Mouse (Mus musculus) frontal cortex, postnatal 14 days (tissue): ENCODE results near the gene Sdc4.

Experiments used
- DNase-seq, 2 experiments: peaks; one replicate each; pipeline ENCODE4 v3.0.0; 2022; ENCODE audit warnings: low spot score in 2 of 2

Sdc4 gene

DNA sequence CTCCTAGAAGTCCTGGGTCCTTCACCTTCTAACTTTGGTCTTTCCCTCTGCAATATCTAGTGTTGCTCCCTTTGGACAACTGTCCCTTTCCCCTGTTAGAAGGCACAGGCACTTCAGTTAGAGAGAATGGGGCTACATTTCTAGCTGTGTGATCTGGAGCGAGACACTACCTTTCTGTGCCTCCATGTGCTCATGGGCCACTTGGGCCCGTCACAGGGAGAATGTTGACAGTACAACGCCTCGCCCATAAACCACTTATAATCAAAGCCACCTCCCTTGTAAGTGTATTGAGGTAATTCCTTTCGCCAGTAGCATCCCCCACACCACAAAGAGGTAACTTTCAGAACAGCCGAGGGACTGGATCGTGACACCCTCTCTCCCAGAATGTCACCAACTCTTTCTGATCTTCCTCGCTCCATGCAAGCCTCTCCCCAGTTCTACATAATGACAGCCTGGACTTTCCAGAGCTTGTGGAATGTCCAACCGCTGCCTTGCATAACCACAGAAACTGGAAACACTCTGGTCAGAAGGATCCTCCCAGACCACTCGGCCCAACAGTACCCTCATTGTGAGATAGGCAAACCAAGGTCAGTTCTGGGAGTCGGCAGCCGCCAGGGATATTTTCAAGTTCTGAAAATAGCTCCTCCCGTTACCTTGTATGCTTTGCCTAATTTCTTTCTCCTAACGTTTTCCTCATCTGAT is 5.8 kb upstream of the Sdc4 start:
- no peak for DNase-seq

DNA sequence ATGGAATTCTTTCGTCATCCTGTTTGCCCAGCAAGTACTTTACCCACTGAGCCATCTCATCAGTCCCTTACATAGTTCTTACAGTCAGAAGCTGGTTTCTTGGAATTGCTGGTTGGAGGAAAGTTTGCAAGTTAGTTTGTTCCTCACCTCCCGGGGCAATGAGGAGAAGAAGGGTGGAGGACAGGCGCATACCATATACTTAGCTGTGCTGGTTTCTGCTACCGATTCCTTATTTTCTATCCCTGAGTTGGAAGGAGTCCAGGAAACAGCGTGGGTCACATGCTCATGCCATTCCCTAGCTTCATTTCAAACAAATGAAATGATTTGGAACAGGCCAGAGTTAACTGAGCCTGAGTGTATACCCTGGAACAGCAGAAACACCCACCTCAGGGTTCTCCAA is 5.2 kb upstream of the Sdc4 start:
- no peak for DNase-seq

DNA sequence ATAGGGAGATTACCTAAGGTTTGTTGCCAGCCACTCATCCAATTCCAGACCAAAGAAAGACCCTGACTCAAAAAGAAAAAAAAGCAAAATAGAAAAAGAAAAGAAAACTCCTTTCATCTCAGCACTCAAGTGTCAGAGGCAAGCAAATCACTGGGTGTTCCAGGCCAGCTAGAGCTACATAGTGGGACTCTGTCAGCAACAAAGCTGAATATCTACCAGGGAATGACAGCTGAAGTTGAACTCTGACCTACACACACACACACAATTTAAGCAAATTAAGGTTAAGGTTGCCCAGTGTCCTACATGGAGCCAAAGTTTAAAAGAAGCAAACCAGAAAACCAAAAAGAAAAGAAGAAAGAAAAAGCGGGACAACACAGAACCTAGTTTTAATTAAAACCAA is 4.5 kb upstream of the Sdc4 start:
- DNase-seq: no peak

DNA sequence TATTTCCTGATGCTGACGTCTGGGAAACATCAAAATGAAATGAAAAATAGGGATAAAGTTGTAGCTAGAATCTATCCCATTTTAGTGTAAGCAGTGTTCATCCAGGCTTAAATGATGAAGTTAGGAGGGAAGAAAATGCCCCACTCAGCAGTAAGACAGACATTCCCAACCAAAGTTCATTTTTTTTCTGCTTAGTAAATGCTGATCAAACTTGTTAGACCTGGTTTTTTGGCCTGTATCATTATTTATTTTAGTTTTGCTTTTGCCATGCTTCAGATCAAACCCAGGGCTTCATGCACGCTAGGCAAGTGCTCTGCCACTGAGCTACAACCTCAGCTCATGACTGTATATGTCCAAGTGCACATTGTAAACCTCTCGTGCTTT is 2.4 kb upstream of the Sdc4 start:
- DNase-seq: no peak

DNA sequence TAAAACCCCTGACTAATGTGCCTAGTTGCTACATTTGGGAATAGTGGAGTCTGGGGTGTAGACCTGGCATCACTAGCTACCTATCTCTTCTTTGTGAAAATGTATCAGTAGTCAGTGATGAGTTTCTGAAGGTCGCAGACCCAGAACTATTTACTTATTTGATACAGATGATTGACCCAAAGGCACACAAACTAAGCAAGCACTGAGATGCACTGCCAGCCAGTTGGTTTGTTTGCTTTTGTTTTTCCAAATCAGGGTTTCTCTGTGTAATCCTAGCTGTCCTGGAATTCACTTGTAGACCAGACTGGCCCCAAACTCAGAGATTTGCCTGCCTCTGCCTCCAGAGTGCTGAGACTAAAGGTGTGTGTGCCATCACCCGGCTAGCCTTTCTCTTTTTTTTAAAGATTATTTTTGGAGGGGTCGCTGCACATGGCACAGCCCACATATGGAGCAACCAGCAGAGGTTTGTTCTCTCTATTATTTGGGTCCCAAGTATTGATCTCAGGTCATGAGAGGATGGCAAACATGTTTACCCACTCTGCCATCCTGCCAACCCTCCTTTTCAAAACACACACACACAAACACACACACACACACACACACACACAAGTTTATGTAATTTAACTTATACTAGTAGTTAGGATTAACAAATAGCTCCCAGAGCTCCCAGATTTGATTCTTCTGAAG is 1.9 kb upstream of the Sdc4 start:
- no peak for DNase-seq

DNA sequence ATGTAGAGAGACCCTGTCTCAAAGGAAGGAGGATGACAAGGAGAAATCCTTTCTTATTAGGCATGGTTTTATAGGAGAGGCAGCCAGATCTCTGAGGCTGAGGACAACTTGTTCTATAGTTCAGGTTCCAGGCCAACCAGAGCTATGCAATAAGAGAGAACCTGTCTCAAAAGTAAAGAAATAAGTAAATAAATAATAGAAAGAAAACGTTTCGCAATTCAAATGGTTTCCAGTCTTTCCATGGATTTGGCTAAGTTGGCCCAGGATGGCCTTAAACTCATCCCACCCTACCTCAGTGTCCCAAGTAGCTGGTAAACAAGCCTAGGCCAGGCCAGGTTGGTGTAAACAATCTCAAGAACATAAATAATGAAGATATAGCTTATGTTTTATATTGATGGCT is 1.0 kb upstream of the Sdc4 start:
- DNase-seq: no peak

DNA sequence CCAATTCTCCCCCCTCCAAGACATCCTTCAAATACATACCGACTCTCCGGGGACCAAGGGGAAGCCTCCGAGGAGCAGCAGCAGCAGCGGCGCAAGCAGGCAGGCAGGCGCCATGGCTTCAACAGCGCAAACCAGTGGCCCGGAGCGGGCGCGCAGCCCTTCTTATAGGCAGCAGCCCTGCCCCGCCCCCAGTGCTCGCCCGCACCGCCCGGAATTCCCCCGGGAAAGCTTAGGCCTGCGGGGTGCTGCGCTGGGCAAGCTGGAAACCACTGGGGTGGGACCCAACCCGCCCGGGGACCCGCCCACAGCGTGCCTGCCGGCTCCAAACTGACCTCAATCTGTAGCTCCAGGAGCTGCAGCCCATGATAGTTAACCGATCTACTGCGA is 643 bp downstream of the Sdc4 start:
- peak; percentile 38 to 62 for DNase-seq

DNA sequence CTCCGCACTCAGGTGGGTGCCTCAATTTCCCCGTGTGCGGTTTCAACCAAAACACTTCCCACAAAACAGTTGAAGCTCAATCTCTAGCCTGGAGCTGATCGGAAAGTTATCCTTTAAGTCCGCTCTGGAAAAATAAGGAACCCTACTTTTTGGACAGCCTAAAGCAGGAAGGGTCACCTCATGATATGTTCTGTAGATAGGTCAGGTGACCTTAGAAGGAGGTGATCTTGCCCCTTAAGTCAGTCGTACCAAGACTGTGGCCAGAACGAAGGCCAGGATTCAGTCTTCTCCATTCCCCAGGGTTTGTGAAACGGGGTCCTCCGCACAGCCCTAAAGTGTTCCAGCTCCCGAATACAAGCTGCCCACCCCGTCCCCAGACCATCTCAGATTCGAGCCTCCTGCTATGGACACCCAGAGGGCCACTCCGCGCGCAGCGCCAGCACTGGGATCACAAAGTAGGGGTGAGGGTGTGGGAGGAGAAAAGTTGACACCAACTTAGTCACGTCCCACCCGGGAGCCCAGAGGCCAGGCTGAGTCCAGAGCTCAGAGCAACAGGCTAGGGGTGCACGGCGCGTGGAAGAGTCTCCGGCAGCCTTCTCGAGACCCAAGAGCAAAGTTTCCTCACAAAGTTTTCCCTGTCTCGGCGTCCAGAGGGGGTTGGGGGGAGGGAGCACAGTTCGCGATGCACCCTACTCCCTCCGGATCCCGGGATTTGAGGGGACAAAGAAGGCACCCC is 1.2 kb downstream of the Sdc4 start:
- no peak for DNase-seq

DNA sequence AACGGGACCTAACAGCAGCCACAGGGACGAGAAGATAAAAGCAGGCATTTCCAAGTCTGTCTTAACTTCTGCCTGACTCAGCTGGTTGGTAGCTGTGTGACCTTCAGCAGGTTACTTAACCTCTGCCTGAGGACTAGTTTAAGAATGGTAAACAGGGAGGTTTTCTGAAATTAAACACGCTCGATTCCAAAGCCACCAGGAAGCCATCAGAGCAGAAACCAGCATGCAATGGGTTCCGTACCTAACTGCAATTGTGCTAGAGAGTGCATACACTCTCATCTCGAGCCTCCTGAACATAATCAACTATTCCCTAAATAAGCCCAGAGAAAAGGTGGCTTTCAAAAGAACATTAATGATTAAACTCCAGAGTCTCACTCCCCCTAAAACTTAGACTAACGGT is 2.0 kb downstream of the Sdc4 start:
- DNase-seq: no peak

DNA sequence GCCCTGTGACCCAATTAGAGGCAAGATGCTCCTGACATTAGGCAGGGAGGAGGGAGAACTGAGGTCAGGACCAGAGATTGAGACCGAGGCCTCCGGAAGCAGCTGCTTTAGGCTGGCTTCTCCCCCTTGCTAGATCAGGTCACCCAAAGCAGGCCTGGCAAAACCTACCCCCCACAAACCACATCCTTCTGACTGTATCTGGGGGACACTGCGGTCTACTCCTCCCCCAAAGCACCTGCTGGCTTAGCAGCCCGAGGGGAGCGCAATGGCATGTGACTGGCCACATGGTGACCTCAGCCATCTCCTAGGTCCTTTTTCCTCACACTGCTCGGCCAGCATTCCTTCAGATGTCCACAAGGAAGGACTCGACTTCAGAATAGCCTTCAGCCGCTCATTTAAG is 2.5 kb downstream of the Sdc4 start:
- DNase-seq: no peak

DNA sequence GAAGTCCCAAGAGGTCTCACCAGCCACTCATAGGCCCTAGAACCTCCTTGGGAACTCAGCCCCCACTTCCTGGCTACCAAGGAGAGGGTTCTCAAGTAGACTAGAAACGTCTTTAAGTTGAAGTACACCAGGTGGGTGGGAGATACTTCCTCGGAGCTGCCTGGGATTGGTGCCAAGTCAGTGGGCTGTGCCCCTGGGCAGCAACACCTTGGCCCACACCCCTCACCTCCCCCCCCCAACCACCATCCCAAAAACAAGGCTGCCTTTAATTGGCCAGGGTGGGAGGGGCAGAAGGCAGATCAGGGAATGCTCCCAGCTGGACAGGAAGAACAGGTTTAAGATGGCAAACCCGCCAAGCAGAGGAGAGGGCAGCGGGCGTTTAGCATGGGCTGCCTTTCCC is 3.4 kb downstream of the Sdc4 start:
- no peak for DNase-seq

DNA sequence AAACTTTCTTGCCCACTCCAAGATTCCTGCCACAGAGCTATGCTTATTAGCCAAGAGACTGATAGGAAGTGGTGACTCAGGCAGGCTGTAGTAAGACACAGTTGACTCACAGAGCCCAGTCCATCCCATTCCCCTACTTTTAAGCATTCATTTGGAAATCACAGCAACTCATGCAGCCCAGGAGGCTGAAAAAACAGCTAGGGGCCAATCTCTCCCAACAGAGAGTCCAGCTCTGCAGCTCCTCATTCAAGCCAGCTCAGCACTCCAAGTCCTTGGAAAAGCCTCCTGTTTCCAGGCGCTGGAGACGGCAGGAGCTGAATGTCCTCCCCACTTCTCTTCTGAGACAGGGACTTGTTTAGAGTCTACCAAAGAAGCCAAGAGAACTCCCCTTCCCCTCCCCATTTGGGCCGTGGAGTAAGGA is 4.7 kb downstream of the Sdc4 start:
- DNase-seq: peak in 1 of 2 experiments; percentile 49

DNA sequence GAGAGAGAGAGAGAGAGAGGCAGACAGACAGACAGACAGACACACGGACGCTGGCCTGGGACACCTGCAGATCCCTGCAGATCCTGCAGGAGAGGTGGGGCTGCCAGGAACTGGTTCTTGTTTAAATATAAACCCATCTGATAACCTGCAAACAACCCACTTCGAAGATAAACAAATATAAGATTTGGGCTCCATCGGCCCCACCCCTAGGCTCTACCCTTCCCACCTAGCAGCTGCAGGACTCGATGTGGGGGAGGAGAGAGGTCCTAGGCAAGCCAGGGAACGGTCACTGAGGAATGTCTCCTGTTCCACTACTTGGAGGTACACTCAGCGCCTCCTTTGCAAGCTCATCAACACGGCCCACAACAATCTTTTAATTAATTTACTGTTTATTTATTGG is 5.4 kb downstream of the Sdc4 start:
- no peak for DNase-seq

DNA sequence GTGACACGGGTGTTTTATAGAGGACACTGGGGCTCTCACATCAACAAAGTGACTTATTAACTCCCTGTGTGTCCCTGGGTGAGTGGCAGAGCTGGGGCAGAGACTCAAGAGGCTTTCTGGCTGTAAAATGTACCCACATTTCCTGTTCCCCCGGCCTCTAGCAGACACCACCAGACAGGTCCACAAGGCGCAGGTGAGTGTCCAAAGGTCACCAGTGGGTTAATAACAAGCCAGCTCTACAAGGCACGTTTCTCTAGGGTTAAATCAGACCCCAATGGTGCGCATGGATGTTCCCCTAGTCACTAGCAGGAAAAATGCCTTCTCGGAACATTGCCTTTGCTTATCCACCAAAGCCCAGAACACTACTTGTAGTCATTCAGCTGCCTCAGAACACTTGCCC is 6.0 kb downstream of the Sdc4 start:
- no peak for DNase-seq

DNA sequence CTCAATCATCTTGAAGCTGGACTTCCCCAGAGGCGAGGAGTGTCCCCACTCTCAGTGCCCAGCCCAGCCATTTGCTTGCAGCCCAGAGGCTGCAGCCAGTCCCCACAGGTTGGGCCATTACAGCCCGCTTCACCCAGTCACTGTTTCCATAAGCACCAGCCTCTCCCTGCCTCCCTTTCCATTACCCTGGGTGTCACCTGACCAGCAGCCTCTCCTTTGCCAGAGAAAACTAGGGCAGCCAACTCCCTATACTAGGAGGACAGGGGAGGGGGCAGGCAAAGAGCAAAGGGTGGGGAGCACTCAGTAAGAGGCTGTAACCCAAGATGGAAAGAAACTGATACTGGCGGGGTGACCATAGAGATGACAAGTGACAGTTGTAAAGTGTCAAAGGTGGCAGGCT is 6.7 kb downstream of the Sdc4 start:
- no peak for DNase-seq

DNA sequence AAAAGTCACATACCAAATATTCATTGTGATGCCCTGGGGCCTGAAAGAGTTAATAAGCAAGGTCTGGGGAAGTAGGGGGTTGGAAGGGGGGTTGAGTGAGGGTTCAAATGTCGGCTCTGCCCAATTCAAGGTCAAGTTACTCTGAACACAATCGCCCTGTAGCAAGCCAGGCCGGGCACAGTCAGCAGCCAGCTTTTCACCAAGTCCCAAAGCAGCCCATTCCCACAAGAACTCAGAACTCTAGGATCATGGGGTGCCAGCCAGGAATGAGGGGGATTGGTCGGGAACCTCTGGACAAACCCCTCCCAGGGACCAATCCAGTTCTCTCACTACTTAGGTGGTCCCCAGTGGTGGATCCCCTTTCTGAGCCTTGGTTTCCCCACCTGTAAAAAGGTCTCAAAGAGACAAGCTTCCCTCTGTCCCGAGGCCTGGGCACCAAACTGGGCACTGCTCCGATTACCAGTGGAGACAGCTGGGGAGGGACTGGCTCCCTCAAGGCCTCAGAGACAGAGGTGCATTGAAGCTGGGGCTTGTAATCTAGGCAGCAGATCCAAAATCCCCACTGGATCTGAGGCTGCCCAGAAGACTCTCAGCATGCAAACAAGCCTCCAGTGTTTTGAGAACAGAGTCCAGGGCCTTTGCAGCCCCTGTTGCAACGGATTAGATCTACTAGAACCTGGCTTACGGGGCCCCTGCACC is 7.3 kb downstream of the Sdc4 start:
- peak in 1 of 2 experiments; percentile 27 for DNase-seq

DNA sequence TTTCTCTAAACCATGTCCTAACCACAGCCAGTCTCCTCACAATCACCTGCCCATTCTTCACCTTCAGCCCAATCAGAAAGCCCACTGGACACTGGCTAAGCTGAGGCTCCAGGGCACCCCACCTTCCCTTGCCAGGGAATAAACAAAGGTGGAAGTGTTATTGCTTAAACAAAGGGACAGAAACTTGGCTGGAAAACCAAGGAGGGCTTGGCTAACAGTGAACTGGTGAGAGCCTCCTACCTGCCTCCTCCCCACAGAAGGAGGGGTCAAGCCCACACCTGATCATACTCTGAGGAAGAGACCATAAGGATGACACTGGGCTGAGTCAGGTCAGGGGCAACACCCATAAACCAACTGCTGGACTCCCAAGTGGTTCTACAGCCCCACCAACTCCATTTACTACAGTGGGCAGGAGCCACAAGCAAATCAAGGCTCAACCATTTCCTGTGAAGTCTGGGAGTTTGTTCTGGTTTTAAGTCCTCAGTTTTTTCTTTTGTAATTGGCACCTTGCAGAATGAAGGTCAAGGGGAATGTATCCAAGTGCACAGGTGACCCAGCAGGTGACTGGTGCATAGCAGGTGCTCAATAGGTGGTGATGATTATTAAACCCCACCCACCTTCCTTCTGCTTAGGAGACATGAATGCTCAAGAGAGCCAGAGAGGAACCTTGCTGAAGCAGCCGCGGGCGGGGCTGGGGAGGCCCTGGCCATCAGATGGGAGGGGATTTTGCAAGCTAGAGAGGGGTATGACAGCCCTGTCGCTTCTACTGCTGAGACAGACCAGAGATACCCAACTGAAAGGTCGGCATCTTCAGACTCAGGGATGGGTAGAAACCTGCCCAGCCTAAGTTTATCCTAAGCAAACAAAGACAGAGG is 8.2 kb downstream of the Sdc4 start:
- no peak for DNase-seq

DNA sequence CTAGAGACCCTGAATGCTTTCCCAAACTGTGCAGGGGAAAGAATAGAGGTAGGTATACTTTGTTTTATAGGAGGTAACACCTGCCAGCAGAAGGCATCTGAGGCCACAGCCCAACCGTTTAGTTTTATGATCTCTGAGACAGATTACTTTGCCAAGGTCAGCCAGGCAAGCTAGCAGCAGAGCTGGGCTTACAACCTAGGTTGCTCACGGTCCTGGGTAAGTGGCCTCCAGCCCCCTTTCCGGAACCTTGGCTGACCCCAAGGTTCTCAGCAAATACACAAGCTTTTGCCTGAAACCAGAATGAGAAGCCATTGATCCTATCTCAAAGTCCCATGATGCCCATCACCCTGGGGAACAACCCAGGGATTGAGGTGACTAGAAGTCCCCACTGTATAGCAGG is 9.0 kb downstream of the Sdc4 start:
- no peak for DNase-seq

DNA sequence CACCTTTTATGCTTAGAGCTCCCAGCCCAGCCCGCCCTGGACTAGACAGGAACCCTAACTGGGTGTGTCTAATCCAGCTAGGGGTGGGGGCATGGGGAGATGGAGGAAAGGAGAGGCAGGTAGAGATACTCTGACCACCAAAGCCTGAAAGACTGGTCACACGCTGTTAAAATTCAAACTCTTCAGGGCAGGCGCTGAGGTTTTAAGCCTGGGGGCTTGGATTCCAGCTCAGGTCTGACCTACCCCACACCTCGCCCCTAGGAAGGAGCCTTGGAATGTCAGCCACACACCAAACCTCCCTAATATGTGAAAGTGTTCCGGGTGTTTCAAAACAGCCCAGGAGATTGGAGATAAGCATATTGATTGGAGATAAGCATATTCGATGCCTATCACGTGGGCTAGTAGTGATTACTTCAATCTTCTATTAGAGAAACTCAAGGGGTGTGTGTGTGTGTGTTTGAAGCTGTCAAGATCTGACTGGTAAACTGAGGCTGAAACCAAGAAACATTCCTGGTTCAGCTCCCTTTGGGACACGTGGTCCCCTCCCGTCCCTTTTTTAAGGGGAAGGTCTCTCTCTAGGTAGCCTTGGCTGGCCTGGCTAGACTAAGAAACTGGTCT is 10.3 kb downstream of the Sdc4 start:
- no peak for DNase-seq

DNA sequence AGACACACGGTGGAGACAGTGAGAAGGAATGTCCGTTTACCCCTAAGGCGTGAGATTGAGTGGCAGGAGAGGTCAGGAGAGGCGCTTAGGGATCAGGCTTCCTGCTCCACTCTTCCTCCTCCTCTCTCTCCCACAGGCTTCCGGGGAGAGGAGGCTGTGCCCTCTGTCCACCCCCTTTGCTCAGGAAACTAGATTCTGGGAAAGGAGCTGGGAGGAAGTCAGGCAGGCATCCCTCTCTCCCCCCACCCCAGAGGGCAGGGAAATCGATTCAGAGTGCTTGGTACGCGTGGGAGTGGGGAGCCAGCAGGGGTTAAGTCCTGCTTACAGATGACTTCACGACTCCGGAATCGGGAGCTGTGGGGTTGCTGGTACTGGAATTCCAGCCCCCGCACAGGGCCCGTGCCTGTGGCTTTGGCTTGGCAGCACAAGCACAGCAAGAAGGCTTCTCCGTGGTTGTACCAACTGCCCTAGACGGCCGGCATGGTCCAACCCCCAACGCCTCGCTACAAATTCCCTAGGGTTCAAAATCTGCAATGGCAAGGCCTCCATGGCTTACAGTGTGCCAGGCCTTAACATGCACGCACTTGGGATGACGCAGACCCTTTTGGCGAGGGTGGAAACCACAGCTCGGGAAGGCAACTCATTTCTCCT is 11.0 kb downstream of the Sdc4 start:
- DNase-seq: no peak
